Comparison of ENCODE assay signal across 8 mouse cellular contexts in the genomic region with DNA sequence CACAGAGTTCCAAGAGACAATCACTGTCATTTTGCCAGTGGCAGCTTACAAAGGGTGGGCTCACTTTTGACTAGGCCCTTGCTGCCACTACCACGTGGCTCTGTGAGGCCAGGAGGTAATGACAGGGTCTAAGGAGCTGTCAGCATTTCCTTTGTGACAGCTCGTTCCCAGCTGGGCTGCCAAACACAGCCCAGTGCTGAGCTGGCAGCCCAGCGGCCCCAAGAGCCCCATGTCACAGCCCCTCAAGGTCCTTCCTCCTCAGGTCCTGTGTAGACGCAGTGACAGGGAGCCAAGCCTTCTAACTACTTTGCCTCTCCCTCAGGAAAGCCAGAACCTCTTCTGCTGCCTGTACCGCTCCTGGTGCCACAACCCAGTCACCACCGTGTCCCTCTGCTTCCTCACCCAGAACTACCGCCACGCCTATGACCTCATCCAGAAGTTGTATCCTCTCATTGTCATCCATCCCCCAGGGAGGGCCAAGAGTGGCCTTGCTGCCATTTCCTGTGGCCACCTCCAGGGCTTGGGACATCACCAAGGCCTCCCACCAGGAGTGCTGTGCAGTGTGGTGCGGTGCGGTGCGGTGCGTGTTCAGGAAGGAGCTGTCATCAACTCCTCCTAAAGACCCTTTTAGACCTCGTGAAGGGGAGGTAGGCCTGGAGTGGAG. TPM values are rescaled to one million over a fixed set of nuclear protein-coding genes. Genes with fewer than 3 reads are reported as not detected.
A peak's percentile ranks its signal among the peaks of the same experiment; 100 is the strongest.
DNase-seq lines count a peak whose midpoint lies in the region; ATAC-seq lines count a peak whose summit lies in the region.

No protein-coding gene starts in this region.

- H3K27ac ChIP-seq in liver, embryonic 11.5 days (ENCODE audit: low read depth, low read length): peak overlapping the region; percentile 36; the same call in 1 of the 2 replicates
- peak overlapping the region; percentile 56; the same call in 1 of the 2 replicates for H3K27ac ChIP-seq in limb, embryonic 10.5 days
- H3K27ac ChIP-seq in stomach, embryonic 16.5 days (ENCODE audit: low read length): peak overlapping the region; percentile 68

- no peaks in the 10 kb centered on the region; the same call in 1 of the 2 replicates for H3K4me1 ChIP-seq in liver, embryonic 11.5 days (replicated peaks; ENCODE audit: control insufficient read depth, insufficient read depth, low read length)
- H3K4me1 ChIP-seq in limb, embryonic 10.5 days: peaks cover 43% of the 10 kb centered on the region
- H3K4me1 ChIP-seq in stomach, embryonic 16.5 days (ENCODE audit: control insufficient read depth, insufficient read depth, low read length): peaks cover 25% of the 10 kb centered on the region

- H3K9me3 ChIP-seq in liver, embryonic 11.5 days (ENCODE audit: control insufficient read depth, low read length): no peaks in the 10 kb centered on the region
- no peaks in the 10 kb centered on the region for H3K9me3 ChIP-seq in limb, embryonic 10.5 days (replicated peaks)
- no peaks in the 10 kb centered on the region for H3K9me3 ChIP-seq in stomach, embryonic 16.5 days (replicated peaks; ENCODE audit: control insufficient read depth, low read length)

- H3K27me3 ChIP-seq in liver, embryonic 11.5 days (replicated peaks; ENCODE audit: control insufficient read depth, insufficient read depth, low read length): no peaks in the 10 kb centered on the region
- no peaks in the 10 kb centered on the region for H3K27me3 ChIP-seq in limb, embryonic 10.5 days (ENCODE audit: low read depth, poor library complexity, severe bottlenecking)
- H3K27me3 ChIP-seq in stomach, embryonic 16.5 days (ENCODE audit: control insufficient read depth, insufficient read depth, low read length): no peaks in the 10 kb centered on the region

- no peak overlapping the region for H3K4me2 ChIP-seq in liver, embryonic 11.5 days
- H3K4me2 ChIP-seq in stomach, embryonic 16.5 days (ENCODE audit: low read depth, low read length): no peak overlapping the region

- peak; percentile 22; the same call in 1 of the 2 replicates for ATAC-seq in liver, embryonic 11.5 days (replicated peaks; ENCODE audit: low FRiP score)
- no peak for ATAC-seq in stomach, embryonic 16.5 days (ENCODE audit: insufficient read depth, low FRiP score)

- H3K36me3 ChIP-seq in liver, embryonic 11.5 days (ENCODE audit: control insufficient read depth, insufficient read depth, low read length): peaks cover 24% of the 10 kb centered on the region
- H3K36me3 ChIP-seq in limb, embryonic 10.5 days: peaks cover 62% of the 10 kb centered on the region
- 0 out of 2 replicates have a peak, but pooled peaks cover 3% of the 10 kb centered on the region for H3K36me3 ChIP-seq in stomach, embryonic 16.5 days (ENCODE audit: control insufficient read depth, insufficient read depth, low read length)

- no peak overlapping the region for H3K4me3 ChIP-seq in liver, embryonic 11.5 days (ENCODE audit: low read depth, low read length)
- H3K4me3 ChIP-seq in limb, embryonic 10.5 days: no peak overlapping the region
- no peak overlapping the region for H3K4me3 ChIP-seq in stomach, embryonic 16.5 days (replicated peaks; ENCODE audit: low read length)

- no peak overlapping the region for H3K9ac ChIP-seq in liver, embryonic 11.5 days (ENCODE audit: low read depth, low read length)
- H3K9ac ChIP-seq in stomach, embryonic 16.5 days (ENCODE audit: low read length): no peak overlapping the region

- WGBS in liver, embryonic 11.5 days: 65% methylated on average over 13 of the region's 13 CpGs
- 74% methylated on average over 13 of the region's 13 CpGs for WGBS in limb, embryonic 10.5 days
- WGBS in stomach, embryonic 16.5 days: 77% methylated on average over 13 of the region's 13 CpGs

- DNase-seq in liver, embryonic 11.5 days (ENCODE audit: low spot score): no peak
- DNase-seq in liver: no peak
- DNase-seq in heart, postnatal 4 days: peak; percentile 73
- no peak for DNase-seq in limb, embryonic 10.5 days (ENCODE audit: low spot score)
- DNase-seq in thymus, postnatal 4 days: no peak
- DNase-seq in gastrocnemius, adult 8-10 months (ENCODE audit: low spot score in 2 of 2): no peak
- DNase-seq in gastrocnemius, postnatal 4 days (ENCODE audit: low spot score in 2 of 2): no peak

RNA-seq across cellular contexts. Expression of a gene that starts 9.9 kb away (rescaled TPM):
- polyA plus RNA-seq in liver, embryonic 11.5 days (2014; fragmentation: Nextera tagmentation; extraction: Ambion mirVana): 4.9 and 5.9 TPM in 2 replicates
- 10 to 100 TPM; 50.6 to 61.0 TPM for total RNA-seq in heart, postnatal 4 days (2021)
- 7.8 and 8.8 TPM in 2 replicates for polyA plus RNA-seq in limb, embryonic 10.5 days (2016; fragmentation: Nextera tagmentation; extraction: Ambion mirVana)
- 7.0 and 8.2 TPM in 2 replicates for polyA plus RNA-seq in stomach, embryonic 16.5 days (2015; fragmentation: Nextera tagmentation; extraction: Ambion mirVana)
- 100 to 1,000 TPM; 120 to 134 (median 124) TPM for total RNA-seq in gastrocnemius, adult 8-10 months (2022)
- 10 to 100 TPM; 73.8 to 79.3 TPM for total RNA-seq in gastrocnemius, postnatal 4 days (2021)
